Mouse (Mus musculus) heart, embryonic 11.5 days (tissue): ENCODE data around the gene Il1r2. TPM values are rescaled to one million over a fixed set of nuclear protein-coding genes. Genes with fewer than 3 reads are reported as not detected.

Source experiments
- ATAC-seq: fragments of 200-750 bp; cut with Nextera tagmentation; replicated peaks from 2 replicates; pipeline ENCODE4 v1.8.0; 2017; ENCODE audit warnings: moderate library complexity; ENCODE audit not compliant: insufficient number of reproducible peaks, low FRiP score, low TSS enrichment
- H3K27ac ChIP-seq: fragments of 300-500 bp; sonication (generic); 2 replicates; pipeline ENCODE4 v1.5.1; 2014; ENCODE audit warnings: mild to moderate bottlenecking, low read depth, low read length
- H3K27me3 ChIP-seq: fragments of 300-500 bp; sonication (generic); 2 replicates; pipeline ENCODE4 v1.6.1; 2014; ENCODE audit warnings: mild to moderate bottlenecking, low read length, mixed read lengths; ENCODE audit not compliant: control insufficient read depth, insufficient read depth
- H3K36me3 ChIP-seq: fragments of 300-500 bp; sonication (generic); 2 replicates; pipeline ENCODE4 v1.6.1; 2014; ENCODE audit warnings: mild to moderate bottlenecking, low read length, moderate library complexity, mixed read lengths; ENCODE audit not compliant: control insufficient read depth, insufficient read depth
- H3K4me1 ChIP-seq: fragments of 300-500 bp; sonication (generic); 2 replicates; pipeline ENCODE4 v1.6.1; 2014; ENCODE audit warnings: low read length; ENCODE audit not compliant: control insufficient read depth, insufficient read depth
- H3K4me2 ChIP-seq: fragments of 300-500 bp; sonication (generic); 2 replicates; pipeline ENCODE4 v1.6.1; 2014; ENCODE audit warnings: mild to moderate bottlenecking, moderate library complexity
- H3K4me3 ChIP-seq: fragments of 300-500 bp; sonication (generic); 2 replicates; pipeline ENCODE4 v1.5.1; 2014; ENCODE audit warnings: low read depth, low read length
- H3K9ac ChIP-seq: fragments of 300-500 bp; sonication (generic); 2 replicates; pipeline ENCODE4 v1.6.1; 2014; ENCODE audit warnings: mild to moderate bottlenecking, low read depth, low read length, moderate library complexity
- H3K9me3 ChIP-seq: fragments of 300-500 bp; sonication (generic); replicated peaks from 2 replicates; pipeline ENCODE4 v1.6.1; 2016; ENCODE audit warnings: low read length; ENCODE audit not compliant: control insufficient read depth
- WGBS: fragments of 180-500 bp; shearing (Covaris S2); extraction: QIAGEN DNeasy Blood & Tissue Kit; methylation state at CpG from one replicate; pipeline ENCODE4 v1.1.7; 2014; ENCODE audit not compliant: insufficient replicate concordance; 5-methylcytosine and 5-hydroxymethylcytosine counted together
- polyA plus RNA-seq: library from polyadenylated mRNA; unstranded; fragments of >200 nt; fragmentation: Nextera tagmentation; extraction: Ambion mirVana; gene quantifications from 2 replicates; pipeline ENCODE4 v1.2.1, GENCODE M21; 2014

Gene Il1r2
- polyA plus RNA-seq, 1 experiment from 2014 or later, result 0.14 TPM

GRCm38 (mm10) chr1:40171878-40172277, 98.0 kb downstream of the Il1r2 start:
- Histone ChIP-seq H3K27ac (0 out of 2 replicates have a peak overlapping the region, but pooled peaks have one; percentile 4), H3K9me3 (no peaks in the 10 kb centered on the region), H3K4me2 (no peak overlapping the region), H3K4me1 (no peaks in the 10 kb centered on the region), H3K4me3 (no peak overlapping the region), H3K9ac (no peak overlapping the region), H3K36me3 (no peaks in the 10 kb centered on the region), H3K27me3 (no peaks in the 10 kb centered on the region)
- 45% methylated on average over 5 of the region's 5 CpGs for WGBS
- ATAC-seq, result no peak

- WGBS, result 62% methylated on average over 3 of the region's 3 CpGs
- Histone ChIP-seq H3K9me3 (no peaks in the 10 kb centered on the region), H3K9ac (no peak overlapping the region), H3K27ac (peak overlapping the region; percentile 38), H3K27me3 (no peaks in the 10 kb centered on the region), H3K4me3 (no peak overlapping the region), H3K36me3 (no peaks in the 10 kb centered on the region), H3K4me1 (peaks cover 2% of the 10 kb centered on the region; the same call in 1 of the 2 replicates), H3K4me2 (no peak overlapping the region)
- no peak for ATAC-seq
Measured at GRCm38 (mm10) chr1:40174146-40174545, 100.3 kb downstream of the Il1r2 start.

Other genes starting within 250 kb of the Il1r2 start
- gene Map4k4, start 173.2 kb upstream of the Il1r2 start, polyA plus RNA-seq, result 19.4 and 23.7 TPM in 2 replicates
- gene Il1r1, start 151.0 kb downstream of the Il1r2 start, polyA plus RNA-seq, result 7.9 and 9.8 TPM in 2 replicates